Mouse (Mus musculus) hindbrain, postnatal 0 days (tissue): Measurements from ENCODE around the gene Rgn. TPM values are rescaled to one million over a fixed set of nuclear protein-coding genes. Genes with fewer than 3 reads are reported as not detected.

ENCODE experiments used
- ATAC-seq: fragments of 200-750 bp; cut with Nextera tagmentation; 2 replicates; pipeline ENCODE4 v1.8.0; 2017; ENCODE audit warnings: mild to moderate bottlenecking, moderate TSS enrichment, moderate library complexity
- DNase-seq: peaks from one replicate; pipeline ENCODE4 v3.0.0-alpha.2; 2015; ENCODE audit warnings: low spot score
- H3K27ac ChIP-seq: fragments of 300-500 bp; sonication (generic); 2 replicates; pipeline ENCODE4 v1.5.1; 2014; ENCODE audit warnings: mild to moderate bottlenecking
- H3K27me3 ChIP-seq: fragments of 300-500 bp; sonication (generic); 2 replicates; pipeline ENCODE4 v1.6.1; 2014; ENCODE audit warnings: low read length, mixed read lengths; ENCODE audit not compliant: insufficient read depth
- H3K36me3 ChIP-seq: fragments of 300-500 bp; sonication (generic); 2 replicates; pipeline ENCODE4 v1.6.1; 2014; ENCODE audit warnings: low read length, mixed read lengths; ENCODE audit not compliant: insufficient read depth
- H3K4me1 ChIP-seq: fragments of 300-500 bp; sonication (generic); 2 replicates; pipeline ENCODE4 v1.6.1; 2014; ENCODE audit warnings: antibody characterized with exemption, low read length, mixed read lengths; ENCODE audit not compliant: insufficient read depth
- H3K4me2 ChIP-seq: fragments of 300-500 bp; sonication (generic); 2 replicates; pipeline ENCODE4 v1.6.1; 2014; ENCODE audit warnings: low read depth, mild to moderate bottlenecking, low read length, moderate library complexity, mixed read lengths
- H3K4me3 ChIP-seq: fragments of 300-500 bp; sonication (generic); 2 replicates; pipeline ENCODE4 v1.5.1; 2014; ENCODE audit warnings: low read length
- H3K9ac ChIP-seq: fragments of 300-500 bp; sonication (generic); replicated peaks from 2 replicates; pipeline ENCODE4 v1.6.1; 2014; ENCODE audit warnings: mild to moderate bottlenecking, low read length, moderate library complexity, mixed read lengths
- H3K9me3 ChIP-seq: fragments of 300-500 bp; sonication (generic); 2 replicates; pipeline ENCODE4 v1.6.1; 2016; ENCODE audit warnings: low read length, mixed read lengths
- CTCF ChIP-seq: IDR thresholded peaks from 2 replicates; pipeline ENCODE4 v1.5.1; 2016; ENCODE audit warnings: antibody characterized with exemption, control low read depth, low read depth
- WGBS: fragments of 180-500 bp; shearing (Covaris S2); extraction: QIAGEN DNeasy Blood & Tissue Kit; methylation state at CpG from one replicate; pipeline ENCODE4 v1.1.7; 2014; 5-methylcytosine and 5-hydroxymethylcytosine counted together
- polyA plus RNA-seq: library from polyadenylated mRNA; unstranded; fragments of >200 nt; fragmentation: Nextera tagmentation; extraction: Ambion mirVana; gene quantifications from 2 replicates; pipeline ENCODE4 v1.2.1, GENCODE M21; 2015
- total RNA-seq: library from RNA; depleted of rRNA; stranded (reverse); fragments of >200 nt; gene quantifications from 2 replicates; pipeline ENCODE4 v1.2.3, GENCODE M21; 2014

The Rgn gene
- total and polyA plus RNA-seq, 2 experiments from 2014 or later = 1.3 TPM; not detected in 1

DNA sequence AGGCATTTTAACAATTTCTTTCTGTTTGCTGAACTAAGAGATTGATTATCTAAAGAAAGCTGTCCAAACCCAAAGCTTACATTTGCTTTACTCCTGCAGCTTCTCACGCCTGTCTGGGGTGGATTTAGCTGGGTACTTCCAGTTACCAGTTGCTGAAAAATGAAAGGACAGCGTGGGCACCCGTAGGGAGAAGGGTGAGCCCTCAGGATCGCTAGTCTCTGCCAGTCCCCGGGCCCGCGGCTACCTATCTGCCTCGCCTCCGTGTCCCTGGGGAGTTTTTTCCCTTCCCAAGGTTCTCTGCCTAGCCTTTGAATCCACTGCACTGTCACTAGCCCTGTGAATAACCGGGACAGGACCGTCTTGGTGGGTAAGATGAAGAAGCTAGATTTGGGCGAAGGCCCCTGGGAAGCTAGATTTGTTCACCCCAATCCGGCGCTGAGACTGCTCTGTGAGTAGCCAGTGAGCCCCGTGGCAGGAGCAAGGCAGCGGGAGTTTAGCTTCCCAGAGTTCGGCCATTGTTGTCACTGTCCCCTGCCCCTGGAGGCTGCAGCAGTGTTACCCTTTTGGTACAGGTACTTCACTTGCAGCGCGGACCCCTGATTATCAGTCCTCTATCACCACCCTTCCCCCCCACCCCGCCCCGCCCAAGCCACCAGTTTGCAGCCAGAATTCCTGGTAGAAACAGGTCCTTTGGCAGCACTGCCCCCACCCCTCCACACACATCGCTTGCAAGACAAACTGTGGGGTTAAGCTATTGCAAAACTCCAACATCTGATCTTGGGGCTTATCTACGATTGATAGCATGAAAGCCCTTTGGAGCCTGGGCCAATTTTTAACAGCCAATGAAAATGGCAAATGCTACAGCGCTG lies 1.3 kb upstream of the Rgn start:
- ATAC-seq = peak; percentile 47; the same call in 1 of the 2 replicates
- Histone ChIP-seq H3K27ac (no peak overlapping the region), H3K4me1 (no peaks in the 10 kb centered on the region), H3K4me2 (peak overlapping the region; percentile 64), H3K4me3 (peak overlapping the region; percentile 34), H3K9me3 (no peaks in the 10 kb centered on the region), H3K9ac (peak overlapping the region; percentile 43; the same call in 1 of the 2 replicates), H3K36me3 (no peaks in the 10 kb centered on the region), H3K27me3 (no peaks in the 10 kb centered on the region)
- peak; percentile 17 for DNase-seq
- no peak for TF ChIP-seq CTCF
- WGBS = 18% methylated on average over 24 of the region's 24 CpGs

- 48% methylated on average over 1 of the region's 1 CpGs for WGBS
- peak overlapping the region; percentile 64 for H3K4me2 ChIP-seq
- ATAC-seq (0 out of 2 replicates have a peak, but pooled peaks have one; percentile 4), DNase-seq (no peak)
- H3K27me3 ChIP-seq = no peaks in the 10 kb centered on the region
- H3K36me3 ChIP-seq = no peaks in the 10 kb centered on the region
- no peaks in the 10 kb centered on the region for H3K4me1 ChIP-seq
- H3K27ac ChIP-seq = no peak overlapping the region
- peak overlapping the region; percentile 34 for H3K4me3 ChIP-seq
- no peak for TF ChIP-seq CTCF
- no peaks in the 10 kb centered on the region for H3K9me3 ChIP-seq
- no peak overlapping the region for H3K9ac ChIP-seq
Observed at GRCm38 (mm10) chrX:20548880-20549440, 627 bp upstream of the Rgn start.

DNA sequence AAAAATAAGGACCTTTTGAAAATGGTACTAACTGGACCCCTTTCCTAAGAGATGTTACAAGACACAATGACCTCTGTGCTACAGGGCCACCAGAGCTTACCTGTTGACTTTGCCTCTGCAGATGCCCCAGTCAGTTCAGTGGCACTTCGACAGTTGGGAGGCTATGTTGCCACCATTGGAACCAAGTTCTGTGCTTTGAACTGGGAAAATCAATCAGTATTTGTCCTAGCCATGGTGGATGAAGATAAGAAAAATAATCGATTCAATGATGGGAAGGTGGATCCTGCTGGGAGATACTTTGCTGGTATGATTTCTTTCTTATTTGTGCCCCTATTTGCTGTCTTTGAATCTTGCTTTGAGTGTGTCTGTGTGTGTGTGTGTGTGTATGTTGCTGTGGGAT lies 2.6 kb downstream of the Rgn start:
- DNase-seq (no peak), ATAC-seq (no peak)
- no peak for TF ChIP-seq CTCF
- no peaks in the 10 kb centered on the region for H3K9me3 ChIP-seq
- no peak overlapping the region for H3K4me2 ChIP-seq
- no peaks in the 10 kb centered on the region for H3K4me1 ChIP-seq
- H3K4me3 ChIP-seq = no peak overlapping the region
- no peaks in the 10 kb centered on the region for H3K27me3 ChIP-seq
- no peak overlapping the region for H3K27ac ChIP-seq
- no peaks in the 10 kb centered on the region for H3K36me3 ChIP-seq
- no peak overlapping the region for H3K9ac ChIP-seq
- WGBS = 82% methylated on average over 2 of the region's 2 CpGs

DNA sequence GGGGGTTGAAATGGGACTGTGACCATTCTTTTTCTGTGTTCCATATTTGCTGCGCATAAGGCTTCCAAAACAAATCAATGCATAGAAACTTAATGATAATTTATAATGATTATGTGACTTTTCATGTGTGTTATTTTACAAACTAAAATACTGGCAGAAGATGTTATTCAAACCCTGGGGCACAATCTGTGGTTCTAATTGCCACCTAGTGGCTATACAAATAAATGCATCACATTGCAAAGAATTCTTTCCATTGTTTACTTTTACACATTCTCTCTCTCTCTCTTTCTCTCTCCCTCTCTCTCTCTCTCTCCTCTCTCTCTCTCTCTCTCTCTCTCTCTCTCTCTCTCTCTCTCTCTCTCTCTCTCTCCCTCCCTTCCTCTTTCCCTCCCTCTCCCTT lies 12.3 kb downstream of the Rgn start:
- no peak overlapping the region for H3K27ac ChIP-seq
- H3K9me3 ChIP-seq = no peaks in the 10 kb centered on the region
- peak; percentile 48 for TF ChIP-seq CTCF
- no peaks in the 10 kb centered on the region for H3K4me1 ChIP-seq
- ATAC-seq = no peak
- H3K36me3 ChIP-seq = no peaks in the 10 kb centered on the region
- no peak overlapping the region for H3K4me2 ChIP-seq
- DNase-seq = peak; percentile 25
- H3K4me3 ChIP-seq = no peak overlapping the region
- H3K9ac ChIP-seq = no peak overlapping the region
- WGBS = 43% methylated on average over 1 of the region's 1 CpGs
- H3K27me3 ChIP-seq = no peaks in the 10 kb centered on the region

- WGBS = 82% methylated on average over 4 of the region's 4 CpGs
- no peak for ATAC-seq
- no peak for DNase-seq
Observed at GRCm38 (mm10) chrX:20563941-20564340, 14.4 kb downstream of the Rgn start.

GRCm38 (mm10) chrX:20571024-20571423 lies 21.4 kb downstream of the Rgn start:
- 83% methylated on average over 2 of the region's 2 CpGs for WGBS
- DNase-seq = no peak
- no peak for ATAC-seq
- Histone ChIP-seq H3K9ac (no peak overlapping the region), H3K27ac (no peak overlapping the region), H3K9me3 (no peaks in the 10 kb centered on the region), H3K4me2 (no peak overlapping the region), H3K4me1 (no peaks in the 10 kb centered on the region), H3K36me3 (no peaks in the 10 kb centered on the region), H3K27me3 (no peaks in the 10 kb centered on the region), H3K4me3 (no peak overlapping the region)
- TF ChIP-seq CTCF = no peak

More at GRCm38 (mm10) chrX:20563941-20564340, 14.4 kb downstream of the Rgn start:
- Histone ChIP-seq H3K9me3 (no peaks in the 10 kb centered on the region), H3K4me2 (no peak overlapping the region), H3K36me3 (no peaks in the 10 kb centered on the region), H3K4me3 (no peak overlapping the region), H3K9ac (no peak overlapping the region), H3K4me1 (no peaks in the 10 kb centered on the region), H3K27me3 (no peaks in the 10 kb centered on the region), H3K27ac (no peak overlapping the region)
- TF ChIP-seq CTCF = no peak
